Mouse (Mus musculus) MEL (cell line): Measurements from ENCODE around the gene Fam241a.

ENCODE experiments used
- CHD2 ChIP-seq: IDR thresholded peaks from 2 replicates; pipeline ENCODE4 v1.6.1; 2011; ENCODE audit warnings: low read length, improper control_type of control experiment
- CTCF ChIP-seq, 3 experiments: IDR thresholded peaks in 2 of 3; conservative IDR thresholded peaks in 1 of 3; 2 replicates each; pipeline ENCODE4 v1.5.1; 2011 to 2012; ENCODE audit warnings: low read length in 3 of 3, low read depth in 2 of 3, mild to moderate bottlenecking in 2 of 3, improper control_type of control experiment in 1 of 3, inconsistent platforms in 1 of 3, mixed read lengths in 1 of 3, moderate library complexity in 1 of 3; ENCODE audit not compliant: control insufficient read depth in 1 of 3, insufficient read depth in 1 of 3, poor library complexity in 1 of 3, severe bottlenecking in 1 of 3
- E2F4 ChIP-seq: IDR thresholded peaks from 2 replicates; pipeline ENCODE4 v1.6.1; 2011; ENCODE audit warnings: low read depth, low read length, improper control_type of control experiment, borderline replicate concordance
- EP300 ChIP-seq, 2 experiments: IDR thresholded peaks; 2 replicates each; pipeline ENCODE4 v1.6.1; 2011; ENCODE audit warnings: improper control_type of control experiment in 2 of 2, low read length in 2 of 2, low read depth in 1 of 2, mild to moderate bottlenecking in 1 of 2
- GATA1 ChIP-seq: IDR thresholded peaks from 2 replicates; pipeline ENCODE4 v1.6.1; 2011; ENCODE audit warnings: low read depth, low read length, improper control_type of control experiment
- HCFC1 ChIP-seq: IDR thresholded peaks from 2 replicates; pipeline ENCODE4 v1.6.1; 2012; ENCODE audit warnings: low read depth, mild to moderate bottlenecking, inconsistent platforms, low read length, improper control_type of control experiment, moderate library complexity
- MAFK ChIP-seq: IDR thresholded peaks from 2 replicates; pipeline ENCODE4 v1.6.1; 2011; ENCODE audit warnings: low read depth, mild to moderate bottlenecking, low read length, improper control_type of control experiment, borderline replicate concordance
- POLR2A ChIP-seq, 2 experiments: IDR thresholded peaks; 2 replicates each; pipeline ENCODE4 v1.6.1; 2011 to 2012; ENCODE audit warnings: low read length in 2 of 2, mild to moderate bottlenecking in 2 of 2, control low read depth in 1 of 2, improper control_type of control experiment in 1 of 2, low read depth in 1 of 2, moderate library complexity in 1 of 2; ENCODE audit not compliant: control insufficient read depth in 1 of 2, insufficient read depth in 1 of 2, poor library complexity in 1 of 2
- TCF12 ChIP-seq: IDR thresholded peaks from 2 replicates; pipeline ENCODE4 v1.6.1; 2014; ENCODE audit warnings: low read depth, mild to moderate bottlenecking, inconsistent platforms, low read length, improper control_type of control experiment, moderate library complexity
- USF1 ChIP-seq: IDR thresholded peaks from 2 replicates; pipeline ENCODE4 v1.6.1; 2014; ENCODE audit warnings: low read depth, mild to moderate bottlenecking, inconsistent platforms, low read length, improper control_type of control experiment, moderate library complexity
- ZKSCAN1 ChIP-seq: IDR thresholded peaks from 2 replicates; pipeline ENCODE4 v1.6.1; 2012; ENCODE audit warnings: low read depth, mild to moderate bottlenecking, inconsistent platforms, low read length, improper control_type of control experiment, moderate library complexity

GRCm38 (mm10) chr3:127881684-127882083, 14.4 kb downstream of the Fam241a start:
- TF ChIP-seq CTCF (IDR thresholded peaks at IDR 0.05 in 2 of 3, conservative IDR thresholded peaks at IDR 0.05 in 1 of 3; ENCODE audit: control insufficient read depth in 1 of 3, insufficient read depth in 1 of 3, low read depth in 2 of 3, low read length in 3 of 3, poor library complexity in 1 of 3, severe bottlenecking in 1 of 3) (no peak), GATA1 (no peak), MAFK (no peak), POLR2A (IDR thresholded peaks at IDR 0.05; ENCODE audit: control insufficient read depth in 1 of 2, insufficient read depth in 1 of 2, low read depth in 1 of 2, low read length in 2 of 2, poor library complexity in 1 of 2) (no peak), HCFC1 (no peak), E2F4 (no peak), ZKSCAN1 (no peak), CHD2 (no peak), EP300 (IDR thresholded peaks at IDR 0.05; ENCODE audit: low read depth in 1 of 2, low read length in 2 of 2) (no peak), USF1 (no peak), TCF12 (no peak)
